Mouse (Mus musculus): ENCODE data around the gene Zpbp2. TPM values are rescaled to one million over a fixed set of nuclear protein-coding genes. Genes with fewer than 3 reads are reported as not detected.
A peak's percentile ranks its signal among the peaks of the same experiment; 100 is the strongest.

Gene Zpbp2
- not detected for total RNA-seq (2021)
- long read RNA-seq, experiment 1 = 0 reads
- long read RNA-seq, experiment 2 = 0 reads

- peak; percentile 89 to 91 for DNase-seq (ENCODE audit: low spot score in 2 of 2)
- Histone ChIP-seq H3K4me3 (peak within 1 kb of the TSS; percentile 97), H3K27ac (peak within 1 kb of the TSS; percentile 97)
- no peak; the same call in 1 of the 2 replicates for TF ChIP-seq CTCF (conservative IDR thresholded peaks at IDR 0.05)
These were observed at the start of gene Zpbp2 for GRCm38 (mm10) chr11:98550975-98551828. TSS of gene Zpbp2 (plus strand) at chr11:98551097.

GRCm38 (mm10) chr11:98504926-98505325 lies 46.0 kb upstream of the Zpbp2 start:
- TF ChIP-seq CTCF (conservative IDR thresholded peaks at IDR 0.05) = no peak
- no peak overlapping the region for H3K4me3 ChIP-seq
- no peak overlapping the region for H3K27ac ChIP-seq
- no peak for DNase-seq (ENCODE audit: low spot score in 2 of 2)

GRCm38 (mm10) chr11:98509434-98509833 lies 41.5 kb upstream of the Zpbp2 start:
- peak in 1 of 2 experiments; percentile 10 for DNase-seq (ENCODE audit: low spot score in 2 of 2)
- no peak overlapping the region for H3K4me3 ChIP-seq
- no peak overlapping the region for H3K27ac ChIP-seq
- 0 out of 2 replicates have a peak, but pooled peaks have one; percentile 3 for TF ChIP-seq CTCF (conservative IDR thresholded peaks at IDR 0.05)

- no peak for TF ChIP-seq CTCF (conservative IDR thresholded peaks at IDR 0.05)
- DNase-seq (ENCODE audit: low spot score in 2 of 2) = no peak
- no peak overlapping the region for H3K4me3 ChIP-seq
- H3K27ac ChIP-seq = no peak overlapping the region
These were observed 40.8 kb upstream of the Zpbp2 start for GRCm38 (mm10) chr11:98510125-98510524.

- TF ChIP-seq CTCF (conservative IDR thresholded peaks at IDR 0.05) = no peak
- Histone ChIP-seq H3K27ac (no peak overlapping the region), H3K4me3 (no peak overlapping the region)
- DNase-seq (ENCODE audit: low spot score in 2 of 2) = no peak
These were observed 38.0 kb upstream of the Zpbp2 start for GRCm38 (mm10) chr11:98512881-98513280.

- no peak for TF ChIP-seq CTCF (conservative IDR thresholded peaks at IDR 0.05)
- Histone ChIP-seq H3K27ac (no peak overlapping the region), H3K4me3 (no peak overlapping the region)
- DNase-seq (ENCODE audit: low spot score in 2 of 2) = no peak
These were observed 37.5 kb upstream of the Zpbp2 start for GRCm38 (mm10) chr11:98513356-98513936.

GRCm38 (mm10) chr11:98520468-98520867 lies 30.4 kb upstream of the Zpbp2 start:
- no peak for TF ChIP-seq CTCF (conservative IDR thresholded peaks at IDR 0.05)
- H3K4me3 ChIP-seq = no peak overlapping the region
- DNase-seq (ENCODE audit: low spot score in 2 of 2) = no peak
- no peak overlapping the region for H3K27ac ChIP-seq

GRCm38 (mm10) chr11:98525140-98525539 lies 25.8 kb upstream of the Zpbp2 start:
- no peak for TF ChIP-seq CTCF (conservative IDR thresholded peaks at IDR 0.05)
- no peak overlapping the region for H3K27ac ChIP-seq
- DNase-seq (ENCODE audit: low spot score in 2 of 2) = no peak

GRCm38 (mm10) chr11:98526824-98527461 lies 24.0 kb upstream of the Zpbp2 start:
- no peak overlapping the region for H3K27ac ChIP-seq
- no peak for TF ChIP-seq CTCF (conservative IDR thresholded peaks at IDR 0.05)
- no peak for DNase-seq (ENCODE audit: low spot score in 2 of 2)
- H3K4me3 ChIP-seq = no peak overlapping the region

More at GRCm38 (mm10) chr11:98525140-98525539, 25.8 kb upstream of the Zpbp2 start:
- H3K4me3 ChIP-seq = no peak overlapping the region

- H3K4me3 ChIP-seq = no peak overlapping the region
- no peak for TF ChIP-seq CTCF (conservative IDR thresholded peaks at IDR 0.05)
- H3K27ac ChIP-seq = no peak overlapping the region
- no peak for DNase-seq (ENCODE audit: low spot score in 2 of 2)
These were observed 13.3 kb upstream of the Zpbp2 start for GRCm38 (mm10) chr11:98537480-98538034.

- Histone ChIP-seq H3K27ac (no peak overlapping the region), H3K4me3 (no peak overlapping the region)
- TF ChIP-seq CTCF (conservative IDR thresholded peaks at IDR 0.05) = peak; percentile 62
- no peak for DNase-seq (ENCODE audit: low spot score in 2 of 2)
These were observed 10.6 kb upstream of the Zpbp2 start for GRCm38 (mm10) chr11:98540319-98540718.

GRCm38 (mm10) chr11:98542553-98542952 lies 8.3 kb upstream of the Zpbp2 start:
- Histone ChIP-seq H3K27ac (no peak overlapping the region), H3K4me3 (no peak overlapping the region)
- no peak for TF ChIP-seq CTCF (conservative IDR thresholded peaks at IDR 0.05)
- DNase-seq (ENCODE audit: low spot score in 2 of 2) = no peak

- H3K27ac ChIP-seq = no peak overlapping the region
- H3K4me3 ChIP-seq = no peak overlapping the region
- TF ChIP-seq CTCF (conservative IDR thresholded peaks at IDR 0.05) = no peak
- no peak for DNase-seq (ENCODE audit: low spot score in 2 of 2)
These were observed 7.5 kb upstream of the Zpbp2 start for GRCm38 (mm10) chr11:98543414-98543813.

Data from layer of hippocampus, adult 2 months (tissue).